Mouse (Mus musculus): ENCODE data around the gene Lurap1l. TPM values are rescaled to one million over a fixed set of nuclear protein-coding genes. Genes with fewer than 3 reads are reported as not detected.

Lurap1l gene
- total RNA-seq (2015; ENCODE audit: low replicate concordance) (not detected in 2 replicates), total RNA-seq (2017; ENCODE audit: low replicate concordance) (not detected in 2 replicates)

DNA sequence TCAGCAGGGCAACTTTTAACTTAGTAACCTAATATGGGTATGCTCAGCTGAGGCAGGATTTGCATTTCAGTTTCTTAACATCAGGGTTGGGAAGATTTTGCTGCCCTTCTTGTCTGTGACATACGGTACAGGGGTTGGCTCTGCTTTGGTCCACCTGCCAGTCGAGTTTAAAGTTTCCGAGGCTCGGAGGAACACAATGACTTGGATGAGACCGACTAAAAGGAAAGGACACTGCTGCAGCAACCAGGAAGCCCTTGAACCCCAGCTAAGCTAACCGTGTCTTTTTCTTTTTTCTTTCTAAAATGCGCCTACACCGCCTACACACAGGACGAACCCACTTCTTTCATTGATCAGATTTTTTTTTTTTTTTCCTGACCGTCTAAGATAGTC, at the start of gene Lurap1l:
TSS of gene Lurap1l (plus strand) at position 166 of the 390 bp plus-strand sequence.
- ATAC-seq (replicated peaks; ENCODE audit: low FRiP score, poor library complexity, severe bottlenecking) = no peak

DNA sequence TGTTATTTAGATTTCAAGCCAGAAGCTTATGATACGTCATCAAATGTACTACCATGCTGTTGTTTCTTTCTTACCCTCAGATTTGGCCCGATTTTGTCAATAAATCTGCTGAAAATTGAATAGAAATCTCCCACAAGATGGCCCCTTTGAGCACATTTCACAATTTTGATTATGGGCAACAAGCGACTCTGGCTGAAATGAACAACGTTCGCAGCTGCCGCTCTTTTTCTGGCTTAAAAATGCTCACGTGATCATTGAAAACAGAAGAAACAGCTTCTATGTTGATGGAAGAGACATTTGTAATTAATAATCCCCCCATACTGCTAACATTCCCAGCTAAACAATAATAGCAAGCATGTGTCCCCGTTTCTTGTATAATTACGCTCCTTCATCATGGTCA, 47.5 kb upstream of the Lurap1l start:
- ATAC-seq (replicated peaks; ENCODE audit: low FRiP score, poor library complexity, severe bottlenecking) = no peak

DNA sequence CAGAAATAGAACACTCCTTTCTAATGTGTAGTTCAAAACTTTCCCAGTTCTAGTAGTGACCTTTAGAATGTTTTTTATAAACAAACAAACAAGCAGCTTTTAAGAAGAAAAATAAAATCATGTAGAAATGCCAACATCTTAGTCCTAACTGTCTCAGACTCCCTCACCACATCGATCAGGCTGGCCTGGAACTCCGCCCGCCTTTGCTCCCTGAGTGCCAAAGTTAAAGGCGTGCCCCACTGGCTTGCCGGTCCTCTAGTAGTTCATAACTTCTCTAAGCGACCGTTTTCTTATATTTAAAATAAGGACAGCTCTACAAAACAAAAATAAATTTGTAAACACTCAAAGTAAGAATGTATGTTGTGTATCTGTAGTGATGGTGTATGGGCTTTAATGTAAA, 46.5 kb upstream of the Lurap1l start:
- ATAC-seq (replicated peaks; ENCODE audit: low FRiP score, poor library complexity, severe bottlenecking) = no peak

DNA sequence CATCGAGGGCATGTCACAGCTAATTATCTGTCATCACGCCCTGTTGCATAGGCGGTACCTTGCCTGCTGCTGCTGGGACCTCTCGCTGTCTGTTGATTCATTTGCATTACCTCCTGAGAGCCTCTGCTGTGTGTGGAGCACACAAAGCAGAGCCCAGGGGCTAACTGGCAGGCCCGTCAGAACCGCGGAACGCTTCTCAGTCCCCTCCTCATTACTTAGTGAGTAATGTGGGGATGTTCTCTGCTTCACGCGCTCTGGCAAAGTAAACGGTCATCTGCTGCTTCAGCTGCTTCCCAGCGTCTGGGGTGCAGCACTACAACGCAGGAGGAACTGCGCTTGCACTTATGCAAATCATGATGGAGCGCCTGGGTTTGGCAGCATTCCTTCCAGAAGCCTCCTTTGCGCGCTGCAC, 45.9 kb upstream of the Lurap1l start:
- ATAC-seq (replicated peaks; ENCODE audit: low FRiP score, poor library complexity, severe bottlenecking) = no peak

DNA sequence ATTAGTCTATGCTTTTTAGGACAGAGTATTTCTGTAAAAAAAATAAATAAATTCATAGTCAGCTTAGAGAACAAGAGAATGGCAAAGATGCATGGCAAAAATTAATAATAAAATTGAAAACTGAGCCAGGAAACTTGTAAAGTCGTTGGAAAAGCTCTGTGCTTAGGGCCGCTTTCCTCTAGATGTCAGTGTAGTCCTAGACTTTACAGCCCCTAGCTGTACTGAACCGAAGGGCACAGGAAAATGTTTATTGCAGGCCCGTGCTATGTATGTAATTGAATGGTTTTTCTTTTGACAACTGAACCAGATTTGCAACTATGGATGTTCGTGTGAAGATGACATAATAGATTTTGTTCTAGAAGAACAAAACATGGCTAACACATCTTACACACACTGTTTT, 44.4 kb upstream of the Lurap1l start:
- ATAC-seq (replicated peaks; ENCODE audit: low FRiP score, poor library complexity, severe bottlenecking) = no peak

DNA sequence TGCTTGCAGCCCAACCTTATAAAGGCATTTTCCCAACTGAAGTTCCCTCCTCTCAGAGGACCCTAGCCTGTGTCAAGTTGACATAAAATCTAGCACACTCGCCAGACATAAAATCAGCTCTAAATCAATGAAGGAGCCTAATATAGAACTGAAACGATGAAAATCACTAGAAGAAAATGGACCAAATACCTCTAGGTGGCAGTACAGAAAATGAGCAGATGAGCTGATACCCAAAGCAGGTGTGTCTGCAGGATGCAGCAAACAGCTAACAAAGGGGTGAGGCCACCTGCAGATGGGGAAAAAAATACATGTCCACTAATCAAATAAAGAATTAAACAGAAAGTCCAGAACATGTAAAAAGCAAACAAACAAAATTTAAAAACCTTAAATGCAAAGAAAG, 40.8 kb upstream of the Lurap1l start:
- ATAC-seq (replicated peaks; ENCODE audit: low FRiP score, poor library complexity, severe bottlenecking) = no peak

DNA sequence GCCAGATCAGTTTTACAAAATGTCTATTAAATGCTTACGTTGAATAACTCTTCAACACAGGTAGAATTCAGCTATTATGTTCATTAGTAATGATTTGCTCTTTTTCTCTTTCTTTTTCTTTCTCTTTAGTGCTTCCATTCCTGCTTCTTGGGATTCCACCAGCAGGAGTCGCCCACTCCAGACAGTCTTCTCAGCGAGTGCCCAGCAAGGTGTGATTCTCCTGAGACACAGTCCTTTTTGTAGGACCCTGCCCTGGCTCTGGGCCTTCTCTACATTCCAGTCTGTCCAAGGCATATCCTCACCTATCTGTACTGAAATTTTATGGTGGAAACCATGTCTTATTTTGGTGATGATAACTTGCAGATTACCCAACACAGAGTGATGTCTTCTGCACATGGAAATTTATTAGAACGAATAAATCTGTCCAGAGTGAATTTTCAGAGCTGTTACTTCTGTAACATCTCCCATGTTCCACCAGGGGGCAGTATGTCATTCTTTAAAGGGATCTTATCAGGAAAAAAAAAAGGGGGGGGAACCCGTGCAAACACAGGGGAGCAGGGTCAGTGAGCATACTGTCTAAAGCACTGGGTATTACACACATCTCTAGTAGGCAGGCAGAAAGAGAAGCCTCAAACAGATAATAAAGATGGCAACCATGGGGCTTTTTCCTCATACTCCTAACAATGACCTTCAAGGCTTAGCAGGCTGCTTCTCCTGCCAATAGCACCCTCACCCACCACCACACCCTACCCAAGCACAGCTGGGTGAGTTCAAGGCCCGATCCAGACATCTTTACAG, 37.4 kb upstream of the Lurap1l start:
- no peak for ATAC-seq (replicated peaks; ENCODE audit: low FRiP score, poor library complexity, severe bottlenecking)

DNA sequence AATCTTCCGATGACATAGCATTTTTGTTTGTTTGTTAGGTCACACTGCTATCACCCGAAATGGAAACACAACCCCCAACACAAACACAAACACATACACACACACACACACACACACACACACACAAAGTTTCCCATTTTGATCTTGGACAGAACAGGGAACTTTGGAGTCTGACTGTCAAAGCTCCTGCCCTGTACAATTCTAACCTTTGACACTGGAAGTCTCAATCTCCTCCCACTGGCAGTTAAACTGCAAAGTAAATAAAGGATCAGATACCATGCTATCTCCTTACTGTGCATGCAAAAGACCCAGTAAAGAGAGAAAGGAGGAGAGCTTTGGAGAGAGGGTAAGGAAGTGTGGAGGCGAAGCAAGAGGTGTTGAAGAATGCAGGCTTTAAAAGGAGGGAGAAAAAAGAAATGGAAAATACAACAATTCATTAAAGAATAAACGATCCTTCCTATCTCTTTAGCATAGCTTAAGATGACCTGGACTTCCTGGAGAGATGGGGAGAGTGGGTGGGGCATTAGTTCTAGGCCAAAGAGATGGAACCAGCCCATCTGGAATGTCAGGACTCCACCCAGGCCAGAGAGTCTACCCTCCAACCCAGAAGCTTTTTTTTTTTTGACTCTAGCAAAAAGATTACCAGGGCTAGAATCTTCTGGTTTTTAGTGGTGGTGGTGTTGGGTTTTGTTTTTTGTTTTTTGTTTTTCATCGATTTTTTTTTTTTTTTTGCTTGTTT, 36.2 kb upstream of the Lurap1l start:
- ATAC-seq (replicated peaks; ENCODE audit: low FRiP score, poor library complexity, severe bottlenecking) = no peak

DNA sequence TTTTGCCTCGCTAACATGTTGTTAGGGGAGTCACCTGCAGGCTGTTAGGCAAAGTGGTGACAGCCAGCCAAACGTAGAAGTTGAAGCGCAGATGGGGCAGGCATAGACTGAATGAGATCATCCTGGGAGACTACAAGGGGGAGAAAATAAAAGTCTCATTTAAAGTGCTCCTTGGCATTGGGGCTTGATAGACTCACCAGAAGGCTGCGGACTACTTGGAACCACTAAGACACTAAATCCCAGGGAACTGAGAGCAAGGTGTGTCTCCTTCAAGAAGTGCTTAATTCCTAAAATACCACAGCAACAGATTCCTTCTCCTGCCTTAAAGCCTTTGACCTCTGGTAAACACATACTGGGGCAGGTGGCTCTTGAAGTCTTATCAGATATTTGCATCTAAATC, 35.4 kb upstream of the Lurap1l start:
- no peak for ATAC-seq (replicated peaks; ENCODE audit: low FRiP score, poor library complexity, severe bottlenecking)

DNA sequence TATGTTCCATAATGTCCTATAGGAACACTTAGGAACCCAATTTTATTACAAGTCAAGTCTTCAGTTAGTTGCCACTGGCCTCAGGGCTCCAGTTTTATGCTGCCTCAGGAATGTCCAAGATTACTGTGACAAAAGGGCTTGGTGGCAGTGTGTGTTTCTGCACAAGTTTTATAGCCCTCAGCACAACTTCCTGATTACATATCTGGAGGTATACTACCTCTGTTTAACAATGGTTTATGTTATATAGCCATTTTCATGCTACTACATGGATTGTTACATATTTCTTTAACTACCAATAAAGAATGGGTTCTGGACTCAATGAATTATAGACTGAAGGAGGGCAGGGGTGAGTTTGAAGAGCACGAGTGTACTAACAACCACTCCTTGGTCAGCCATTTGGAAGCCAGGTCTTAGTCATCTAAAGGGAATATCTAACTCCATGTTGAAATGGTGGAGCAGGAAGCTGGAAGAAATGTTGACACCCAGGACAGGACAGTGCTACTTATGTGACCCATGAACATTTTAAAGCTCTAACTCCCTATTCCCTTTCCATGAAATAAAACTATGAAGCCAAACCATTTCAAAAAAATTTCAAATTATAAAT, 28.3 kb upstream of the Lurap1l start:
- no peak for ATAC-seq (replicated peaks; ENCODE audit: low FRiP score, poor library complexity, severe bottlenecking)

DNA sequence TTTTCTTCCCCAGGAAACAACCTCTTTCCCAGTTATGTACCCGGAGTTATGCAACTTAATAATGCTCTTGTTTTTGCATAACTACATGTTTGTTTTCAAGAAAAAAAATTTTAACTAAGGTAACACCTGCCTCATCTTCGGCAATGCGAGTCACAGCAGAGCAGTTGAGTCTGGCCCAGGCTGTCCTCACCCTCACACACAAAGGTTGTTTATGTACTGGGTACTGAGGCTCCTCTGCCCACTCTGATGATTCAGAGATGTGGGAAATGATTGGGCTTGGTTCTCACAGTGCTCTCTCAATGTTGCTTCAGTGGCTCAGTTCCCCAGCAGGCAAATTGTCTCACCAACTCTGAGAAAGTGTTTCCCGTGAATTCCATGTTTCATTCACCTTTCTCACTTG, 23.8 kb upstream of the Lurap1l start:
- ATAC-seq (replicated peaks; ENCODE audit: low FRiP score, poor library complexity, severe bottlenecking) = no peak

DNA sequence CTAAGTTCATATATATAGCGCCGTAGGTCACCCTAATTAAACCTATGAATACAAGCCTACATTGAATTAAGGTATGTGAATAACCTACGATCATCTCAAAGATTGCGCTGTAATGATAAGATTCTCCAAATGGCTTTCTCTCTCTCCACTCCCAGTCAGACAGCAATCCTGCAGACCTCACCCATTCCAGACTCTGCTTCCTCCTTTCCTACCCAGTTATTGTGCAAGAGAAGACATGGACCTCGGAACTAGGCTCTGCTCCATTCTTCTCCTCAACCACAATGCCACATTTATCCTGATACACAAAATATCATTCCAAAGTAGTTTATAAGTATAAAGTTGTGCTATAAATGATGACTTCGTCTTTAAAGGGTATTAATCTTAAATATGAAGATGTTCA, 19.4 kb upstream of the Lurap1l start:
- ATAC-seq (replicated peaks; ENCODE audit: low FRiP score, poor library complexity, severe bottlenecking) = no peak

DNA sequence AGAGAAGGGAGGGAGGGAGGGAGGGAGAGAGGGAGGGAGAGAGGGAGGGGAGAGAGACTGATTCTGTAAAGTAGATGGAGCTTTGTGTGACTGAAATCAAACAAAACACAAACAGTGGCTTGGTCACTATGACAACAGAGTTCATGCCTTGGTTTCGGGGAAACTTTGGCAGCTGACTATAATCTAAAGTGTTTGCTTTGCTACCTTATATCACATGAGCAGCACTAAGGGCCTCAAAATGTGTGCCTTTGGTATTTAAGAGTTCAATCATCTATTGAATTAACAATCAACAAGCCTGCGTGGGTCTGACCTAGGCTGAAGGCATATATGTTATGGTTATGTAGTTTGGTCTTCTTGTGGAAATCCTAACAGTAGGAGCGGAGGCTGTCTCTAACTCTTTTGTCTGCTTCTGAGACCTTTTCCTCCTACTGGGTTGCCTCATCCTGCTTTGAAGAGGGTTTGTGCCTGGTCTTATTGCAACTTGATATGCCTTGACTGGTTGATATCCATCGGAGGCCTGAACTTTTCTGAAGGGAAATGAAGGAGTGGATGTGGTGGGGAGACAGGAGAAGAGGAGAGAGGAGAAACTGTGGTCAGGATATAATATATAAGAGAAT, 15.1 kb upstream of the Lurap1l start:
- no peak for ATAC-seq (replicated peaks; ENCODE audit: low FRiP score, poor library complexity, severe bottlenecking)

DNA sequence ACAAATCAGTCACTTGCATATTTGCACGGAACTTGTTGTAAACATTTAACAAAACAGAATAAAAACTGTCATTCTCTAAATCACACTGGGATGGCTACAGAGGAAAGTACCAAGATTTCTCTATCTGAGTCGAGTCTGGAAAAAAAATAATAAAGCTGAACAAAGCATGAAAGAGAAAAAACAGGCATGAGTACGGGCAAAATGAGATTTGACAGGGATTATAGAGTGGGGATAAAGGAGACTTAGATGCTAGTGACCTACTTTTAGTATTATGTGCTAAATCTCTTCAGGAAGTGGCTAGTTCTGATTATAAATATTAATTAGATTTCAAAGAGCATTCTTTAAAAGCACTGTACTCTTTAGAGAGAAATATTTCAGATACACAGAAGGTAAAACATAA, 3.7 kb upstream of the Lurap1l start:
- no peak for ATAC-seq (replicated peaks; ENCODE audit: low FRiP score, poor library complexity, severe bottlenecking)

DNA sequence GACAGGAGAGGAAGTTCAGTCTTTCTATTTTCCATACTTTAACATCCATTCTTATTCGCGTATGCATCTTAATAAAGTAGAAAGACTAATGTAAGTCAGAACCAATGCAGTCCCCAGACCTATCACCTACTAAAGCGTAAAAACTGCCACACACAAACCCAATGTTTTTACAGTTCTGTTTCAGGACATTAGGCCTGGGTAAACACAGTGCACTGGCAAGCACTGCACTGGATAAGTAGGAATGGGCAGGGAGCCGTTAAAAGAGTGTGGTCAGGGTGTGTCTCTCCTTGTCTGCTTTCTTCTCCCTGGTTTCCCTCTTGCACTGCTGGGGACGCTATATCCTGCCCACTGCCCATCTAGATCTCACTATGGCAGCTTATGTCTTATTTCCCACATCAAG, 2.5 kb upstream of the Lurap1l start:
- no peak for ATAC-seq (replicated peaks; ENCODE audit: low FRiP score, poor library complexity, severe bottlenecking)

DNA sequence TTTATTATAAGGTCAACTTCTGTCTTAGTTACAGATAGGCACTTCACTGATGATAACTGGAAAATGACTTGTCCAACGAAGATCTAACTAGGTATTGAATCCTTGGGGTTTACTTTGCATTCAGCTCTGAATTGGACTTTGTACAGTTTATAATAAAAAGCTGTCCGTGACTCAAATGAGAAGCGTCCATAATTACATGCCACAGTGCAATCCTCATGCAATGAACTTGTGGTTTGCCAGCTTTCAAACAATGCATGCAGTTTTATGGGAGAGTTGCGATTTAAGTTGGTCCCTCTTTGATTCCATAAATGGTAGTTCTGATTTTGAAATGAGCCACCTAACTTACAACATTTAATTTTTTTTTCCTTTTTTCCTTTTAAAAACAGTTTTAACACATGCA, 1.5 kb upstream of the Lurap1l start:
- ATAC-seq (replicated peaks; ENCODE audit: low FRiP score, poor library complexity, severe bottlenecking) = no peak

DNA sequence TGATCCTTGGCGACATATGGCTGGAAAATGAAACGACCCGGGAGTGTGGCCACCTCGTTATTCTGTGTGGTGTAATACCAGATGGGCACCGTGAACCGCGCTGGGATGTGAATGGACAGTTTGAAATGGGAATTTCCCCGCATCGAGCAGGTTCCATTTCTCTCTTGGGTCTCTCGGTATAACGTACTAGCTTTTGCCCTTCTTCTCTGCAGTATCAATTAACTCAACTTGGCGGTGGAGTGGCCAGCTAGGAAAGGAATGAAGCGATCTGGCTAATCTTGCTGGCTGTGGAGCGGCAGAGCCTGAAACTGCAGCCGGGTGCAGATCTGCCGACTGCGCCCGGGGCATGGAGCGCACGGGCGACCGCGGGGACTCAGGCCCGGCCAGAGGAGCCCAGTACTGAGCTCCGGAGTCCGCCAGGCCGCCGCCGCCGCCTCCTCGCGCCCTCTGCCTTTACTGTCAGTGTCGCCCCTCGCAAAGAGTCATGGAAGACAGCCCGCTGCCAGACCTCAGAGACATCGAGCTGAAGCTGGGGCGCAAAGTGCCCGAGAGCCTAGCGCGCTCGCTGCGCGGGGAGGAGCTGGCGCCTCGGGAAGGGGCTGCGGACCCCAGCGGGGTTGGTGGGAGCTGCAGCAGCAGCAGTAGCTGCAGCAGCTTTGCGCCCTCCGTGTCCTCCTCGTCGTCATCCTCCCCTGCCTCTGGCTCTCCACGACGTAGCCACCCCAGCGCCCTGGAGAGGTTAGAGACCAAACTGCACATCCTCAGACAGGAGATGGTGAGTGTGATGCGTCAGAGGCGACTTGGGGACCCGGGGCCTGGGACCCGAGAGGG, 640 bp downstream of the Lurap1l start:
- no peak for ATAC-seq (replicated peaks; ENCODE audit: low FRiP score, poor library complexity, severe bottlenecking)

DNA sequence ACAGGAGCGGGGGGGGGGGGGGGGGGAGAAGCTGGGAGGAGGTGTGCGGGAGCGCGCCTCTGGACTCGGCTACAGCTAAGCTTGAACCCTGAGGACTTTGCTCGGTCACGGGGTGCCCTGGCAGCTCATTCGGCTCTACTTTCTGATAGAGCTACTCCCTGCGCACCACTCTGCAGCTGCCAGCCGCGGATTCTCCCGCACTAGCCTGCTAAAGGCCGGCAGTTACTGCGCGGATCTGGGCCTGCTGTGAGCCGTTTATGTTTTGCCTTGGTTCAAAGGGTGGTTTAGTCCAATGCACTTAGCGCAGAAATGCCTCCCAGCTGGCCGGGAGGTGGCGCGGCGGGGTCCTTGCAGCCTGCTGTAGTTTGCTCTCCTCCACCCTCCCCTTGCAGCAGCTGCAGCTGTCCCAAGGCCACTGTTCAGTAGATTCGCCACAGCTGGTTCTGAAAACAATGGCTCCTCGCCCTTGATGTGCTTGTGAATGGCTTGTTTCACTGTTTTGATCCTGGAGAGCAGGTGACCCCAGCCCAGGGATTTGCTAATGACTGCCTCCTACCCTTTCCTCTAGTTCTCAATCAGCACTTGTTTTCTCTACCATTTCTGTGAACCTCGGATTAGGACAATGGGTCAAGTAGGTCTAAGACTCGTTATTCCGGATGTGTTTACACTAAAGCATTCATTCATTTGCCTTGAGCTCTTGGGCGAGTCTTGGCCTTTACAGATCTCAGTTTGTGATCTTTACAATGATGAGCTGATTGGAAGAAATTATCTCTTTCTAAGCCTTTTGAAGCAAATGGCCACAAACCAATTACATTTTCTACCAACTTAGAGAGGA, 1.5 kb downstream of the Lurap1l start:
- no peak for ATAC-seq (replicated peaks; ENCODE audit: low FRiP score, poor library complexity, severe bottlenecking)

DNA sequence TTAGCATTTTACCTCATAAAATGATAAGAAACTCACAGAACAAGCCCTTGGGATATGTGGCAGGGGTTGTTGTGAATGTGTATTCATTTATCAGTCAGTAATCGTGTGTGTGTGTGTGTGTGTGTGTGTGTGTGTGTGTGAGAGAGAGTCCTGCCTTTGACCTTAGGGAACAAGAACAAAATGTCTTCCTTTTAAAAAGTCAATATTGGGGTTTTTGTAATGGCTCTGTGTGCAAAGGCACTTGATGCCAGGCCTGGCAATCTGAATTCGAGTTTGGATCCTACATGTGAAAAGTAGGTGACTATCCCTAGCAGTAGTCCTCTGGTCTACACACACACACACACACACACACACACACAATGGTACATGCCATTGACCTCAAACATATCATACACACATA, 4.8 kb downstream of the Lurap1l start:
- no peak for ATAC-seq (replicated peaks; ENCODE audit: low FRiP score, poor library complexity, severe bottlenecking)
